Mouse (Mus musculus) retina, adult 2 months (tissue): ENCODE measurements at regions not wholly inside any gene's neighbourhood (a gene's known extent, or its start where the extent isn't known, plus 50 kb on each side); places are given as distances from the start of the nearest gene placed in this dataset.

Source experiments
- DNase-seq: peaks from one replicate; pipeline ENCODE4 v3.0.0-alpha.2; 2012; ENCODE audit warnings: low read depth, low spot score

DNA sequence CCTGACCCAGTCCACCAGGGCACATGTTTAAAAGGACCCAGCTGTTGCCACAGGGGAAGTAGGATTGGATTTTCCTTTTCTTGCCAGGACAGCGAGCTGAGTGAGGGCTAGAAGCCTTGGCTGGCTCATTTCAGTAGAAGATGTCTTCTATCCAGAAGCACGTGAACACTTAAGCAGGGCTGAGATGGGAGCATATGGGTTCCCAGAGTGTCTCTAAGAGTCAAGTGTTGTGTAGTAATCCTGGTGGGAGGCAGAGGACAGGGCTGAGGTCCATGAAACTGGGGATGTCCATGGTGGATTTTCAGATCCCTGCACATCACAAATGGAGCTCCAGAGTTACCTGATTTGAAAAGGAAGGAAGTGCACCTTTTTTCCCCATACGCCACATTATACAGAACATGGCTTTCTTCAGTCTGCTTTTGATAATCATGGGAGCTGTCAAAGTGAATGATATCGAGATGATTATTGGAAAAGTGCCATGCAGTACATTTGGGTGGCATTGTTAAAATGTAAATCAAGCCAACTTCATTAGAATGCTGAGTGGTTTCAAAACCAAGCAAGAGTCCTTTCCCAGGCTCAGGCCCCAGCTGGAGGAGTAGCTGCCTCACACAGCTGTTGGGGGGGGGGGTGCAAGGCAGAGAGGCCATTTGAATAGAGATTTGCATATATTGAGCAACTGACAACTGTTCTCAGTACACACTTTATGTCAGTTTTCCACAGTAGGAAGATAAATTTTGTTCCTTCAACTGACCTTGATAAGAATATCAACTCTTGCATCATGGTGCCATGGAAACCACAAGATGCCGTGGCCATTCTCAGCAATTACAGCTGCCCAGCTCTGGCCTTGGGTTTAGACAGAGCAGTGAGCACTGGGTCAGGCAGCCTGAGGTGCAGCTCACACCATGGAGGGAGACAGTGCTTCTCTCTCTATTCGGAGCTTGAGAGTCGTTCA lies 81.7 kb downstream of the Slc35b3 start:
- no peak for DNase-seq

DNA sequence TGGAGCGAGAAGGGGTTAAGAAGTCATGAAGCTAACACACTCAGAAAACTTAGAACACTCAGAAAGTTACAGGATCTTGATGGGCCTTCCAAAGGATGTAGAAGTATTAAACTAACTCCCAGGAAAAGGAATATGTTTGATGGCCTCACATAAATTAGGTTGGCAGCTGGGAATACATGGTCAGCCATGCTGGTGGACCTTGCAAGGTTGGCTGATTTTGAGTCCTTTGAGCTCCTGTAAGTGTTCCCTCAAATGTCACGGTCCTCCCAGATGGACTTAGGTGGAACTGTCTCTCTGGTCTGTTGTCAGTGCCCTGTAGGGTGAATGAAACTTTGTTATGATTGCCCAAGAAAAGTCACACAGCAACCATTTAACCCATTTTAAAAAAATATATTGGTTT lies 84.8 kb downstream of the Slc35b3 start:
- no peak for DNase-seq

DNA sequence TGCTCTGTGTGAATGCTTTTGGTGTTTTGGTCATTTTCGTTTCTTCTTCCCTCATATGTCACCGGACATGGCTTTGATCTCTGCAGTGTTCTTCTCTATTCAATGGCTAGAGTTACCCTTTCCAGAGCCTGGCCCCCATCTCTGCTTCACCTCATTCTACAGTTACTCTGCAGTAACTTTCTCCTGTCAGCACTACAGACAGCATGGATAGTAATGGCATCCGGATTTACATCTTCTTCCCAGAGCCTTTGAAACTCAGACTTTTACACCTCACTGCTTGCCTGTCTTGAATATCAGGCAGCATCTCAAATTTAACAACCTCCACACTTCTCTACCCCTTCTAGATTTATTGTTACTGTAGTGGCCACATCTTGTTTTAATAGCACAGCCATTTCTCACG lies 96.7 kb downstream of the Slc35b3 start:
- no peak for DNase-seq

DNA sequence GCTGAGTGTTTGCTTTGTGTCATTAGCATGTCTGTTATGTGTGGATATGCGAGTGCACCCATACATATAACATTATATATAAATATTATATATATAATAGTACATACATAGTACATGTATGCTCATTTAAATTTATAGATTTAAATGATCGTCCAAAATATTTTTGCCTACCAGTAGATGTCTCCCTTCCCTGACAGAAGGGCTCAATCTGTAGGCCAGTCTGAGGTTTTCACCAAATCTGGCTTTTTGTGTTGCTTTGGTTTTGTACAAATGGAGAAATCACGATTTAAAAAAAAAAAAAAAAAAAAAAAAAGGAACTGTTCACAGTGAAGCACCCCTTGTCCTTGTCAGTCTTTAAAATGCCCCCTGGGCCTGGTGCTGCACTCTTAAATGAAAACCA lies 104.9 kb downstream of the Slc35b3 start:
- DNase-seq, result no peak

DNA sequence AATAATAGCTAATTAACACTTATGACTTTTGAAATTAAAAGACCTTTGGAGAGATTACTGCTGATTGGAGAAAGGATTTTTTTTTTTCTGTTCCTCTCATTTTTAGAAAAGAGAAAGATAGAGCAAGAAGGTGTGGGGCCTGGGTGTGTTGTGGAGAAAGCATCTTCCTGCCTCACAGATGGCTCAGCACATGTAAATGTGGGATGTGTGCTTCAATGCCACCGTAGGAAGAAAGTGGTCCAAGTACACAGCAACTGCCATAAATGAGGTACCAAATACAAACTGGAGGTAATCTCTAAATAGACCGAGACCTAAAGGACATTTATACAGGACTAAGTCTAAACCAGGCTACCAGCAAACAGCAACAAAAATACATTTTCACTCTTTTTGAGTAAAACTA lies 105.7 kb downstream of the Slc35b3 start:
- no peak for DNase-seq

DNA sequence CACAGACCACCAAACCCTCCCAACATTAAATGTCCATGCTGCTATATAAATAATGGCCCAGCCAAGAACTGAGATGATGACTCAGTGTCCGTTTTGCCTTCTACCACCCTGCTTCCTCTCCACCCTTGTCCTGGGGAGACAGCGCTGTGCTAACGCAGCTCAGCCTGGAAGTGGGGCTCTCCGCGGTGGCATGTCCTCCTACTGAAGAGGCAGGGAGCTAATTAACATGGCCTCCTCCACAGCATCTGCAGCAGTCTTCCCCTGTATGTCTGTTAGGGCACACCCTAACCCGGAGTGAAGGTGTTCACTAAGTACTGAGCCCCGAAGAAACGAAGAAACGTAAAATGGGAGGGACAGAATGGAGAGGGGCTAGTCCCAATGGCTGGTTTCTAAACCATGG lies 107.8 kb downstream of the Slc35b3 start:
- no peak for DNase-seq

DNA sequence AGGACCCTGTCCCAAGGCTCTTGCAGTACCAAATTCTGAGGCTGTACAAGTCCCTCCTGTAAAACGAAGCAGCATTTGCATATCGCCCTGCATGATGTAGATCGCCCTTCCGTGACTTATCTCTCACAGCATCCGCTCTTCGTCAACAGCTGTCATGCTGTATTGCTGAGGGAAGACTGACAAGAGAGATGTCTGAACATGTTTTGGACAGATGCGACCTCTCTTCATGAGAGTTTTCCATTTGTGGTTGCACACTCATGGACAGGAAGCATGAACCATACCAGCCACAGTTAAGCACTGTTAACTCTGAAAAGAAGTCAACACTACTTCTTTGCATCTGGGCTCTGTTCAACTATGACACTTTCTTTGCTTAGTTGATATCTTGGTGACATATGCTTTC lies 108.9 kb downstream of the Slc35b3 start:
- no peak for DNase-seq

DNA sequence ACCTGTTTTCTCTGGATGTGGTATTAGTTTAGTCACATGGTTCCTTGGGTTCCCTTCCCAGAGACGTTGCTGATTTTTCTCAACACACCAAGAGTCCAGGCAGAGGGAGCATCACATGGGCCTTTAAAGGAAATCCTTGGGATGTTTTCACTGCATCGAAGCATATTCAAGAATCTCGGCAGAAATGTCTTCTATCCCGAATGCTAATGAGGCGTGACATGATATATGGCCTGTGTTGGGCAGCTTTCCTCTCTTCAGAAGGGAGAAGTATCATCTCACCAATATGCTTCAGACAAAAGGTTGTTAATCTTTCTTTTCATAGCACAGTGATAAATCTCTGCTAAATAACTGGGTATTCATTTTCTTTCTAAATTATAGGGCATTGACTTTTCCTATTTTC lies 122.4 kb downstream of the Slc35b3 start:
- no peak for DNase-seq

DNA sequence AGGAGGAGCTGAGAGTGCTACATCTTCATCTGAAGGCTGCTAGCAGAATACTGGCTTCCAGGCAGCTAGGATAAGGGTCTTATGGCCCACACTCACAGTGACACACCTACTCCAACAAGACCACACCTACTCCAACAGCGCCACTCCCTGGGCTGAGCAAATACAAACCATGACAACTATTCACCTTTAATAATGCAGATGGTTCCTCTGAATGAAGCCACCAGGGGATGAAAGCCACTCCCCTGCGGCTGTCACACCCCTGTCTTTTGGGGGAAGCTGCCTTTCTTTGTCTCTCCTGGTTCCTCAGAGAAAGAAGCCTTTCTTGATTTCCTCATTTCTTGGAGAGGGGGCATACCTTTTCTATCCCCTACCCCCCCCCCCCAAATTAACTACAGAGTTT lies 135.0 kb downstream of the Slc35b3 start:
- no peak for DNase-seq

DNA sequence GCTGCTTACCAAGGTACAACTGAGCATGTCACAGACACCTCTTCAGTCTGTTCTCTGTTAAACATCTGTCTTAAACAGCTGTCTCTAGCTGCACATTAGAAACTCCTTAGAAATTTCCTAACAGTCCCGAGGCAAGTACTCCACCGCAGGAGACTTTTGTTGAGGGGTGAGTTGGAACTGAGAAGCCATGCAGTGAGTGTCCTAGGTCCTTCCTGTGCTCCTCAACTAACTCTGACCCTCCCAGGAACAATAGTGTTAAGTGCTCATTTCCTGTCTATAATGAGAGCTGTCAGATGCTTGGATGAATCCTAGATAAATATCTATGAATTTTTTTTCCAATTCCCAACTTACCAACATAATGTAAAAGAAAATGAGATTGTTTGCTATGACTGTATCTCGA lies 141.1 kb downstream of the Slc35b3 start:
- no peak for DNase-seq

DNA sequence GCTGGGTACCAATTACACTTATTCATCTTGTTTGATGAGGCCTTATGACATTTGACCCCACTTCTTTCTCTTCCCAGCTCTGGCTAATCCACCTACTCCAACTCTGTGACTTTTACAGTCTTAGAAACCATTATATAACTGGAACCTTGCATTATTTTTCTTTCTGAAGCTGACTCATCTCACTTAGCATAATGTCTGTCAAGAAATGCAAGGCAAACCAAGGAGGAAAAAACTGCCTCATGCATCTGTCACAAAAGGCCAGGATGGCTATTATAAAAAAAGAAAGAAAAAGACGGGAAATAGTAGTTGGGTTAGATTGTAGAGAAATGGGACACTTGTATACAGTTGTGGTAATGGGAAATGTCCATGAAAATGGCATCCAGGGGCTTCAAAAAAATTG lies 141.9 kb downstream of the Slc35b3 start:
- no peak for DNase-seq

DNA sequence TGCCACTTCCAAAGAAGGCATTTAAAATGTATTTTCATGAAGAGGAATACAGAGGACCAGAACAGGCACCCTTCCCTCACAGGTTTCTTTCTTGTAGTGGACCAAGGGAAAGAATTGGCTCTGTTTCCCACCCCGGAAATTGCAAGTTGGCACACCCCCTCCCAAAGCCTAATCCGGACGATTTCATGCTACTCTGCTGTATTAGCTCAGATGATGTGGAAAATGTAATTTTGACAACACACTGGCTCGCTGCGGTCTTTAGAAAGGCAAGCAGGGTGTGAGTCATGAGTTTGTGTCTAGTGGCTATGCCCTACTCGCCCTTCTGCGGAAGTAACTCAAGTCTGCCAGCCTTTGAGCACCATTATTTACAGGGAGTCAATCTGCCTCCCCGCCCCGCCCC lies 144.4 kb downstream of the Slc35b3 start:
- no peak for DNase-seq

DNA sequence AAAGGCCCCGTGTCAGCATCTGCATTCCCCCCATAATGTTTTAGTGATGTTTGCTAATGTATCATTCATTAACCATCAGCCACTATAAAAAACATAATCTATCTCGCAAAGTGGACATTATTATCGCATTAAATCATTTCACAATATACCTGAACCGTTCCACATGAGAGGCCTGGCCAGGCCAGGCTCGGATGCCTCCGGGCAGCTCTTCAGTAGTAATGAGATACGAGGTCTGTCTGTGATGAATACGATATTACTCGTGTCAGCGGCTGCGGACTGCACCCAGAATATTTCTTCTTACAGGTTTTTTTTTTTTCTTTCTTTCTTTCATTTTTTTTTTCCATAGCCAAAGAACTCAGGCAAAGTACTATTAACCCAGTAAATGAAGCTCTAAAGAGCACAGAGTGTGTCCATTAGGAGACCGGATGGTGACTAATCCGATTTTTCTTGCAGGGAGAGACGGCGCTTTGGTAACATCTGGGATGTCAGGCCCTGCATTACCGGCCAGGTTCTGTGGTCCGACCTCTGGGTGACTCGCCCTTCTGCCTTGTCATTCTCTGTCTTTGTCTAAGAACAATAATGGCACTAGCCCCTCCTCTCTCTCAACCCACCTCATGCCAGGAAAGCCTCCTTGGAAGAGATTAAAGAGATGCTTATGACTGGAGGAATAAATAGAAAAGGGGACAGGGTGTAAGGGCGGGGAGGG lies 145.5 kb downstream of the Slc35b3 start:
- DNase-seq, result peak; percentile 11

DNA sequence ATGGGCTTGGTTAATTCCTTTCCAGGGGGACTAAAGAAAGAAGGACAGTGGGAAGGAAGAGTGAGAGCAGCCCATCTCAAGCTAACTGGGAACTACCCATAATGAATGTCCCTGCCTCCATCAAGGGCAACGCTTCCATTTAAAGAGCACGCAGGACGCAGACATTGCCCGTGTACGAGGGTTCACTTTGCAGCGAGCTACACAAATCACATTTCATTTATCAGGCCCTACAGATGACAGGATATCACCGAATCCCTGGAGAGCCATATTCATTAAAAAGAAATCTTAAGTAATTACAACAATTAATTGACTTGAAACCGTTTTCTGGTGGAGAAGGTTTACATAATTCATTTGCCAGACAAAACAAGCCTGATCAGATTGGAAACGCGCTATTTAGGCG lies 139.7 kb upstream of the Eef1e1 start:
- no peak for DNase-seq

DNA sequence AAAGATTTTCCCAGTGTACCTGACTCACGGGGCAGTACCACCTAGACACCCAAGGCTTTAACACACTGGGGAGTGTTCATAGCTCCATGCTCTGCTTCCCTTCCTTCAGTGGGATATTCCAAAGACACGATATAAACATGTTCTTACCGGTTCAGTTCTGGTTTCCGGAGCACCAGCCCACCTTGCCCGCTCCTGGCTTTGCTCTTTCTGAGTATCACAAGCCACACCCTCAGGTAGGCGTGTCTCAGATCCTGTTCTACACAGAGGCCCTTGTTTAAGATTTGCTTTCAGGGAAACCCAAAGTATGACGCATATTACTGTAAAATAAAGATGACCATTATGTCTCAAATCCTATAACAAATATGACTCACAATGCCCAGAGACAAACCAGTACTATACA lies 134.6 kb upstream of the Eef1e1 start:
- DNase-seq, result no peak

DNA sequence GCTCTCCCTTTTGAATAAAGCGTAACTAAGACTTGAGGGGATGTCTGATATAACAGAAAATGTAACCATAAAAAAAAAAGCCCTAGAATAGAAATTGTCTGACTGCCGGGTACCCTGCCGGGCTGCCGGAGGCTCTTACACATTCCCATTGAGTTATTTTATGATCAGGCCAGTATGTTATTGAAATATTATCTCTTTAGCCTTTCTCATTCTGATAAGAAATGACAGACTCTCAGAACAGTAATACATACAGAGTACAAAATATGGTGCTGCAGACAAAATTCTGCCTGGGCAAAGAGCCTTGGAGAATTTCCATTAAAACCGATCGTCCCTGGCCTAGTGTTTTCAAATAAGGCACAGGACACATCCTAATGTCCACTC lies 121.8 kb upstream of the Eef1e1 start:
- no peak for DNase-seq

DNA sequence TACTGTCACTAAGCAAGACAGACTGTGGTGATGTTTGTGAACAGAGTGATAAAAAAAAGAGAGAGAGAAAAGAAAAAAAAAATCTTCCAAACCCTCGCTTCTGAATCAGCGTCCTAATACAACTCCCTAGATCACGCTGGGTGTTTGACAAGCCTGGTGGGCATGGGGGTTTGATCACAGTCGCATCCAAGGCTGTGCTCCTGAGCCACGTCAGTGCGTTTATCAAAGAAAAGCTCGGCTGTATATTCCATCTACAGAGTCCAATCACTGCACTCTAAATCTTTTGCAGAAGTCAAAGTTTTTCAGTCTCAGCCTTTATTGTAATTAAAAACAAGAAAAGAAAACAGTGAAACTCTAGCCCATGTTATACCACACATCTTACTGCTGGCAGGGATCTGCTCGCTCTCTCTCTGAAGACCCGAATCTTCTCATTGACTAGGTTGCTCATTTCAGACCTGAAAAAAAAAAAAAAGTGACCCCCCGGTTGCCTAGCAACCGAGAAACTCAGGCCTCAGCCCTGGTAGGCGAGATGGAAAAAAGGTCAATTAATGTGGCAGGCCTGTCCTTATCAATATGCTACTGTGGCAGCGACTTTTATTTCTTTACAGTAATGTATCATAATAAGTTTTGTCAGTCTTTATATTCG lies 121.2 kb upstream of the Eef1e1 start:
- DNase-seq, result no peak

DNA sequence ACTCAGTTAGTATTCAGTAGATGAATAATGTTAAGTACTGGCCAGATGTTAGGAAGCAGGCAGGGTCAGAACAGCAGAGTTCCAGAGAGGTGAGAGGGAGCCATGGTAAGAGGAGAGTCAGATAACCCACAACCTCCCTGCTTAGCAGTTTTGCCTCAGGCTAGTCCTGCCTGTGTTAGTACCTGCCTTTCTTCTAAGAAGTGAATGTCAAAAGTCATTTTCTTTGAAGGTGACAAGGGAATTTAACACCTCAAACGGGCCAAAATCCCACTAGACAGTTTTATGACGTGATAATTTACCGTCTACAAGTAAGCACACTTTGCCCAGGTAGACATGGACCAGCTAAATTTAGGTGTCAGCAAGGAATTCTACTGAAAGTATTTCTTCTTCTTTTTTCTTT lies 117.7 kb upstream of the Eef1e1 start:
- no peak for DNase-seq

DNA sequence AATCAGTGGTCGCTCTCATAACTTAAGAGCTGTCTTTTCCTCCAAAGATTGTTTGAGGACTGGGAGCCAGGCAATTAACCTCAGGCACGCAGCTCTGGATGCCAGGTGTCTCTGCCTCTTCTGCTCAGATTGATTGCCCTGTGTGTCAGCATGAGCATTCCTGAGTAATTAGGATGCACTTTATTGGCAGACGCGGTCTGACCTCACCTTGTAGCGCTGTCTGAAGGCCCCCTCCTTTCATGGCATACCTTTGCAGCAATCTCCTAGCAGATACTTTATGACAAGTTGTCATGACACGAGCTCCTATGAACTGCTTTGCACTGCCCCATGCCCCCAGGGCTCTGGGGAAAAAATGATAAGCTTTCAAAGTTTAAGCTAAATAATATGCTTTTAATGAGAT lies 114.1 kb upstream of the Eef1e1 start:
- no peak for DNase-seq

DNA sequence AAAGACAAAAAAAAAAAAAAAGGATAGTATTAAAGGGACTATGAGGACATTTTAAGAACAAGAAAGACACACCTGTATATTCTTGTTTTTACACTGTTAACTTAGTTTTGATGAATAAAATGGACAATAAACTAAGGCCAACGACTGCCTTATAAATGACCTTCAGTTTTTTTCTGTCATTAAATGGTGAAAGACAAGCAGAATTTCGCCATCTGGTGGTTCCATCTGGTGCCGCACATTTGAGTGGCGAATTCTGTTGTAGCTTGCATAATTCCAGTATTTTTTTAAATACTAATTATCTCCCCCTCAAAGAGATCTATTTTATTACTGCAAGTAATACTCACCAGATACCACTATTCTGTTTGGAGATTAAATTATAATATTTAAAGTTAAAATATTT lies 107.3 kb upstream of the Eef1e1 start:
- no peak for DNase-seq

DNA sequence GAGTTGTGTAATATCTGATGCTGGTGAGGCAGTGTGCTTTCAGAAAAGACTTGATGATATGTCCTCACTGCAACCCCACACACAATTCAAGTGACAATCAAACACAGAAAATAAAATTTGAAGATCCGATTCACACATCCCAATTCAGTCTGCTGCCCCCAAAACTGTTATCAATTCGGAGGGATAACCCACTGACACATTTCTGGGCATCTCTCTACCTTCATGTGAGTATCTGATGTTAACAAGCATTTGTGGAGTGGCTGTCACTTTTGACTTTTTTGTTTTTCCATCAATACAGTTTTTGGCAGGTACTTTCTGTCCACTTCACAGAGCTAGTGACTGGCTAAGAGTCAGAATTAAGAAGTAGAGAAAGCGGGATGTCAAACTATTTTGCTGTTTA lies 101.4 kb upstream of the Eef1e1 start:
- DNase-seq, result no peak

DNA sequence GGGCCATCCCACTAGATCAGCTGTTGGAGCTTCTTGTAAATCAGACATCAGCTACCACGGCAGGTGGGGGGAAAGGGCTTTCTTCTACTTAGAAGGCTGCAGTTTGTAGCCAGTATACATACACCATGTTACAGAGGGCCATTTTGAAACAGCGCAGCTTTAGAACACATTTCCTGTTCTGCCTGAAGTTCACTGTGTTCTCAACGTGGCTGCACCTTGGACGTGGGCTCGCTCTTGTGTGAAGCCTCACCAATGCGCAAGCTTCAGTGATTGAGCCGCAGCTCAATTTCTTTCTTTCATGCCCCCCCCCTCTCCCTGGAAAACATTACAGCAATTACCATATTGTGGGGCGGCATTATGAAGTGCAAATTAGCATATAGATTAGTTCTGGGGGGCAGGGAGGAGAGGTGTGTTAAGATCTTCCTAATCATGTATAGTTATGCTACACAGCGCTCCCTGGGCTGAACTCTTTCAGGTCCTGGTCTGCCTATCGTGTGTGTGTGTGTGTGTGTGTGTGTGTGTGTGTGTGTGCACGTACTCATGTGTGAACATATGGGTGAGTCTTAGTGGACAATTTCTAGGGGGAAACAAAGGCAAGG lies 97.9 kb upstream of the Eef1e1 start:
- DNase-seq, result no peak
